17 mouse cellular contexts compared by ENCODE assay signal in the genomic region with DNA sequence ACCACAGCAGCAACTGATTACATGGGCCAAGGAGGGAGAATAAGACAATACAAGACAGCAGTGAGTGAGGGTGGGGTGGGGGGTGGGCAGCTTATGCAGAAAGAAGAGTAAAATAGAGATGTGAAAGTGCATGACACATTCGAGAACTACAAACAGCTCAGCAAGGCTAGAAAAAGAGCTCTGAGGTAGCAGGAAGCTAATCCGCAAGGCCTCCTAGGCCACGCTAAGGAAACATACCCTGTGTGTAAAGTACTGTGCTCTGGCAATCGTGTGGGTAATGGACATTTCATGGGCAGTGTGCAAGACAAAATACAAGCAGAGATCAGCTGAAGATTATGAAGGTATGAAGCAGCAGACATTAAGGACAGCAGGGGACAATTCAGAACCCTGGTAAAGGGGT. TPM values are rescaled to one million over a fixed set of nuclear protein-coding genes. Genes with fewer than 3 reads are reported as not detected.
A peak's percentile ranks its signal among the peaks of the same experiment; 100 is the strongest.
DNase-seq lines count a peak whose midpoint lies in the region; ATAC-seq lines count a peak whose summit lies in the region.
"Had no signal": no experiment of that assay in that cellular context is flagged by ENCODE, and none has a peak within 500 bp of the region (broad histone marks: within the 10 kb centered on the region; RNA-seq: fewer than 3 reads in every experiment).

No protein-coding gene starts in this region.

- H3K9ac ChIP-seq in heart, embryonic 14.5 days (ENCODE audit: low read length), result peak overlapping the region; percentile 16; the same call in 1 of the 2 replicates
- H3K9ac ChIP-seq in midbrain, embryonic 14.5 days (replicated peaks; ENCODE audit: low read length), result 0 out of 2 replicates have a peak overlapping the region, but pooled peaks have one; percentile 12
- no peak overlapping the region; the same call in 1 of the 2 replicates for H3K9ac ChIP-seq in midbrain, embryonic 13.5 days (replicated peaks)
- H3K9ac ChIP-seq: limb, embryonic 13.5 days had no signal

- DNase-seq in heart, postnatal 36 days, result no peak
- no peak for DNase-seq in midbrain, embryonic 14.5 days
- DNase-seq in induced T-regulatory cell, adult 2 months (ENCODE audit: low read depth), result peak; percentile 54
- peak; percentile 71 for DNase-seq in splenic B cell, adult 2 months (ENCODE audit: low read depth, low spot score)
- DNase-seq in c-Kit-positive CD71-positive TER-119-positive erythroid progenitor cells, embryonic 14.5 days (ENCODE audit: low spot score), result no peak
- no peak for DNase-seq in lung, postnatal 36 days
- DNase-seq: adrenal gland, adult 2 months; cerebellum, adult 11-12 months; embryo, embryonic 11 days; gastrocnemius, postnatal 10 days; kidney, postnatal 14 days; retina, postnatal 1 day; thymus, postnatal 14 days had no signal

- no peak overlapping the region for H3K4me2 ChIP-seq in heart, embryonic 14.5 days (ENCODE audit: low read length)
- no peak overlapping the region for H3K4me2 ChIP-seq in midbrain, embryonic 14.5 days (ENCODE audit: low read length)
- H3K4me2 ChIP-seq in midbrain, embryonic 13.5 days (replicated peaks), result no peak overlapping the region
- H3K4me2 ChIP-seq: limb, embryonic 13.5 days had no signal

- H3K4me1 ChIP-seq in heart, embryonic 14.5 days (ENCODE audit: control insufficient read depth in 2 of 2, insufficient read depth in 2 of 2, low read length in 2 of 2), result peaks cover 5 to 22% of the 10 kb centered on the region in 2 experiments
- peaks cover 20% of the 10 kb centered on the region for H3K4me1 ChIP-seq in midbrain, embryonic 14.5 days (ENCODE audit: control insufficient read depth, insufficient read depth, low read length)
- peaks cover 40% of the 10 kb centered on the region for H3K4me1 ChIP-seq in midbrain, embryonic 13.5 days (replicated peaks)

- ATAC-seq in heart, embryonic 14.5 days (ENCODE audit: insufficient number of reproducible peaks, insufficient read depth, low FRiP score, low read depth), result no peak
- ATAC-seq in midbrain, embryonic 14.5 days (ENCODE audit: low FRiP score, low TSS enrichment), result no peak
- ATAC-seq in midbrain, embryonic 13.5 days, result no peak
- ATAC-seq: CD4-positive, CD25-positive, alpha-beta regulatory T cell, adult 4 months had no signal

- H3K27me3 ChIP-seq in heart, embryonic 14.5 days (ENCODE audit: control insufficient read depth, insufficient read depth, low read length), result no peaks in the 10 kb centered on the region
- no peaks in the 10 kb centered on the region for H3K27me3 ChIP-seq in midbrain, embryonic 14.5 days (ENCODE audit: control insufficient read depth, insufficient read depth, low read length)
- no peaks in the 10 kb centered on the region for H3K27me3 ChIP-seq in midbrain, embryonic 13.5 days
- H3K27me3 ChIP-seq in splenic B cell, adult 2 months (ENCODE audit: control insufficient read depth, insufficient read depth, low read length, poor library complexity, severe bottlenecking), result no peaks in the 10 kb centered on the region
- H3K27me3 ChIP-seq: limb, embryonic 13.5 days had no signal

- H3K4me3 ChIP-seq in heart, embryonic 14.5 days (ENCODE audit: control insufficient read depth in 1 of 2, insufficient read depth in 1 of 2, low read depth in 1 of 2, low read length in 2 of 2), result no peak overlapping the region
- no peak overlapping the region for H3K4me3 ChIP-seq in midbrain, embryonic 14.5 days (replicated peaks; ENCODE audit: low read depth, low read length)
- no peak overlapping the region for H3K4me3 ChIP-seq in midbrain, embryonic 13.5 days (replicated peaks)
- H3K4me3 ChIP-seq: limb, embryonic 13.5 days had no signal

- peak overlapping the region in 1 of 2 experiments; percentile 4; a peak in 1 of 4 replicates for H3K27ac ChIP-seq in heart, embryonic 14.5 days (replicated peaks in 1 of 2; ENCODE audit: control insufficient read depth in 1 of 2, insufficient read depth in 1 of 2, low read depth in 2 of 2, low read length in 2 of 2)
- H3K27ac ChIP-seq in midbrain, embryonic 14.5 days (replicated peaks; ENCODE audit: low read depth, low read length), result no peak overlapping the region
- no peak overlapping the region for H3K27ac ChIP-seq in midbrain, embryonic 13.5 days
- H3K27ac ChIP-seq: limb, embryonic 13.5 days had no signal

- H3K9me3 ChIP-seq in heart, embryonic 14.5 days (ENCODE audit: control insufficient read depth, low read length), result no peaks in the 10 kb centered on the region
- H3K9me3 ChIP-seq in midbrain, embryonic 14.5 days (ENCODE audit: control insufficient read depth, low read length), result no peaks in the 10 kb centered on the region
- no peaks in the 10 kb centered on the region for H3K9me3 ChIP-seq in midbrain, embryonic 13.5 days
- H3K9me3 ChIP-seq: limb, embryonic 13.5 days had no signal

- 59% methylated on average over 4 of the region's 4 CpGs for WGBS in heart, embryonic 14.5 days
- WGBS in midbrain, embryonic 14.5 days, result 59% methylated on average over 4 of the region's 4 CpGs
- 72% methylated on average over 4 of the region's 4 CpGs for WGBS in midbrain, embryonic 13.5 days

- no peaks in the 10 kb centered on the region for H3K36me3 ChIP-seq in heart, embryonic 14.5 days (ENCODE audit: control insufficient read depth, insufficient read depth, low read length)
- no peaks in the 10 kb centered on the region for H3K36me3 ChIP-seq in midbrain, embryonic 14.5 days (ENCODE audit: control insufficient read depth, insufficient read depth, low read length)
- H3K36me3 ChIP-seq in midbrain, embryonic 13.5 days, result no peaks in the 10 kb centered on the region
- H3K36me3 ChIP-seq in splenic B cell, adult 2 months (ENCODE audit: control insufficient read depth, insufficient read depth, low read length, poor library complexity, severe bottlenecking), result no peaks in the 10 kb centered on the region

- intact Hi-C loops in heart, postnatal 36 days (cut with DNase I), result loop anchor here (5.0 kb wide), 1 partner anchor 43 kb away; a partner anchor contains a TSS

RNA-seq across cellular contexts. Expression of a gene that starts 45.0 kb away (rescaled TPM):
- polyA plus RNA-seq in heart, embryonic 14.5 days (2014; fragmentation: Nextera tagmentation; extraction: Ambion mirVana), result 30.1 and 34.7 TPM in 2 replicates
- total RNA-seq in heart, postnatal 36 days (2021), result 10 to 100 TPM; 25.6 to 30.1 TPM
- 41.2 and 62.7 TPM in 2 replicates for polyA plus RNA-seq in midbrain, embryonic 14.5 days (2014; fragmentation: Nextera tagmentation; extraction: Ambion mirVana)
- 55.5 and 56.1 TPM in 2 replicates for polyA plus RNA-seq in midbrain, embryonic 13.5 days (2015; fragmentation: Nextera tagmentation; extraction: Ambion mirVana)

Comparison
In these comparisons a context has a peak if more than half of its experiments do, and no peak if none do; other contexts are left out.
1. DNase-seq: peak in induced T-regulatory cell, adult 2 months (single experiment) and splenic B cell, adult 2 months (single experiment); none in heart, postnatal 36 days (0 of 2), midbrain, embryonic 14.5 days (single experiment), c-Kit-positive CD71-positive TER-119-positive erythroid progenitor cells, embryonic 14.5 days (single experiment) and lung, postnatal 36 days (single experiment).